Mouse (Mus musculus): Measurements from ENCODE around the gene Fam208a.

Gene Fam208a

GRCm38 (mm10) chr14:27420816-27421215, 7.8 kb upstream of the Fam208a start:
- no peak for DNase-seq (ENCODE audit: low read depth, low spot score)

GRCm38 (mm10) chr14:27422301-27422700, 6.3 kb upstream of the Fam208a start:
- no peak for DNase-seq (ENCODE audit: low read depth, low spot score)

GRCm38 (mm10) chr14:27428973-27429711, 508 bp downstream of the Fam208a start:
- peak; percentile 94 for DNase-seq (ENCODE audit: low read depth, low spot score)

- DNase-seq (ENCODE audit: low read depth, low spot score), result no peak
Measured at GRCm38 (mm10) chr14:27430280-27430679, 1.6 kb downstream of the Fam208a start.

GRCm38 (mm10) chr14:27432064-27432463, 3.4 kb downstream of the Fam208a start:
- no peak for DNase-seq (ENCODE audit: low read depth, low spot score)

GRCm38 (mm10) chr14:27436116-27436515, 7.5 kb downstream of the Fam208a start:
- DNase-seq (ENCODE audit: low read depth, low spot score), result peak; percentile 24

- peak; percentile 26 for DNase-seq (ENCODE audit: low read depth, low spot score)
Measured at GRCm38 (mm10) chr14:27436826-27437225, 8.2 kb downstream of the Fam208a start.

- DNase-seq (ENCODE audit: low read depth, low spot score), result peak; percentile 70
Measured at GRCm38 (mm10) chr14:27440921-27441320, 12.3 kb downstream of the Fam208a start.

GRCm38 (mm10) chr14:27444851-27445281, 16.2 kb downstream of the Fam208a start:
- DNase-seq (ENCODE audit: low read depth, low spot score), result no peak

- DNase-seq (ENCODE audit: low read depth, low spot score), result no peak
Measured at GRCm38 (mm10) chr14:27446963-27447362, 18.3 kb downstream of the Fam208a start.

GRCm38 (mm10) chr14:27491399-27491798, 62.8 kb downstream of the Fam208a start:
- DNase-seq (ENCODE audit: low read depth, low spot score), result no peak

GRCm38 (mm10) chr14:27493516-27493915, 64.9 kb downstream of the Fam208a start:
- DNase-seq (ENCODE audit: low read depth, low spot score), result peak; percentile 65

- DNase-seq (ENCODE audit: low read depth, low spot score), result no peak
Measured at GRCm38 (mm10) chr14:27501096-27501495, 72.5 kb downstream of the Fam208a start.

- DNase-seq (ENCODE audit: low read depth, low spot score), result peak; percentile 97
Measured at GRCm38 (mm10) chr14:27507894-27508643, 79.4 kb downstream of the Fam208a start, which contains the start of gene Ccdc66. Gene Ccdc66, minus strand, starts transcription at chr14:27508460.

- DNase-seq (ENCODE audit: low read depth, low spot score), result peak; percentile 46
Measured at GRCm38 (mm10) chr14:27508644-27509301, 80.1 kb downstream of the Fam208a start.

- peak; percentile 32 for DNase-seq (ENCODE audit: low read depth, low spot score)
Measured at GRCm38 (mm10) chr14:27524541-27524940, 95.9 kb downstream of the Fam208a start.

Measured in ZHBTc4 (cell line).